Mouse (Mus musculus): ENCODE measurements around the gene Atad1. TPM values are rescaled to one million over a fixed set of nuclear protein-coding genes. Genes with fewer than 3 reads are reported as not detected.
A peak's percentile ranks its signal among the peaks of the same experiment; 100 is the strongest.

The Atad1 gene
- total and polyA plus RNA-seq, 3 experiments = 25.2 to 104 (median 82.1) TPM

GRCm38 (mm10) chr19:32762493-32762892 lies 22.9 kb upstream of the Atad1 start:
- H3K4me1 ChIP-seq (ENCODE audit: control insufficient read depth, insufficient read depth, low read length) = peaks cover 20% of the 10 kb centered on the region
- peaks cover 11% of the 10 kb centered on the region for H3K79me2 ChIP-seq (replicated peaks; ENCODE audit: control insufficient read depth, insufficient read depth, low read length)
- H3K36me3 ChIP-seq (ENCODE audit: control insufficient read depth, insufficient read depth, low read length) = peaks cover 45% of the 10 kb centered on the region
- H3K27ac ChIP-seq = no peak overlapping the region; the same call in 1 of the 2 replicates
- WGBS = 28% methylated on average over 4 of the region's 4 CpGs
- H3K4me3 ChIP-seq = no peak overlapping the region; the same call in 1 of the 2 replicates
- no peak for TF ChIP-seq EP300 (IDR thresholded peaks at IDR 0.05; ENCODE audit: insufficient read depth, low read depth, low read length)
- TF ChIP-seq CTCF (IDR thresholded peaks at IDR 0.05) = no peak
- TF ChIP-seq POLR2A (IDR thresholded peaks at IDR 0.05; ENCODE audit: insufficient read depth, low read depth, low read length) = no peak
- H3K27me3 ChIP-seq (ENCODE audit: control insufficient read depth, insufficient read depth, low read length) = no peaks in the 10 kb centered on the region
- H3K9ac ChIP-seq (ENCODE audit: low read depth, low read length) = no peak overlapping the region
- intact Hi-C loops (cut with DNase I) = loop anchor here (5.0 to 10.0 kb wide), 2 partner anchors 52 to 300 kb away; no protein-coding TSS in a partner anchor
- DNase-seq = no peak

- DNase-seq = no peak
- intact Hi-C loops (cut with DNase I) = loop anchor here (5.0 to 10.0 kb wide), 2 partner anchors 54 to 301 kb away; no protein-coding TSS in a partner anchor
- no peak overlapping the region; the same call in 1 of the 2 replicates for H3K27ac ChIP-seq
- H3K36me3 ChIP-seq (ENCODE audit: control insufficient read depth, insufficient read depth, low read length) = peaks cover 38% of the 10 kb centered on the region
- H3K79me2 ChIP-seq (replicated peaks; ENCODE audit: control insufficient read depth, insufficient read depth, low read length) = peaks cover 11% of the 10 kb centered on the region
- peaks cover 19% of the 10 kb centered on the region for H3K4me1 ChIP-seq (ENCODE audit: control insufficient read depth, insufficient read depth, low read length)
- H3K27me3 ChIP-seq (ENCODE audit: control insufficient read depth, insufficient read depth, low read length) = no peaks in the 10 kb centered on the region
- TF ChIP-seq POLR2A (IDR thresholded peaks at IDR 0.05; ENCODE audit: insufficient read depth, low read depth, low read length) (no peak), EP300 (IDR thresholded peaks at IDR 0.05; ENCODE audit: insufficient read depth, low read depth, low read length) (no peak), CTCF (IDR thresholded peaks at IDR 0.05) (no peak)
- 62% methylated on average over 4 of the region's 4 CpGs for WGBS
- H3K9ac ChIP-seq (ENCODE audit: low read depth, low read length) = no peak overlapping the region
- H3K4me3 ChIP-seq = peak overlapping the region; percentile 96
Measured at GRCm38 (mm10) chr19:32761162-32761561, 21.6 kb upstream of the Atad1 start.

GRCm38 (mm10) chr19:32760499-32760898 lies 20.9 kb upstream of the Atad1 start:
- Histone ChIP-seq H3K79me2 (replicated peaks; ENCODE audit: control insufficient read depth, insufficient read depth, low read length) (peaks cover 9% of the 10 kb centered on the region), H3K27me3 (ENCODE audit: control insufficient read depth, insufficient read depth, low read length) (no peaks in the 10 kb centered on the region), H3K9ac (ENCODE audit: low read depth, low read length) (peak overlapping the region; percentile 15; the same call in 1 of the 2 replicates), H3K27ac (peak overlapping the region; percentile 19), H3K4me3 (peak overlapping the region; percentile 96), H3K36me3 (ENCODE audit: control insufficient read depth, insufficient read depth, low read length) (peaks cover 34% of the 10 kb centered on the region), H3K4me1 (ENCODE audit: control insufficient read depth, insufficient read depth, low read length) (peaks cover 16% of the 10 kb centered on the region)
- 17% methylated on average over 6 of the region's 6 CpGs for WGBS
- peak in 1 of 2 experiments; percentile 11 for DNase-seq
- intact Hi-C loops (cut with DNase I) = loop anchor here (5.0 to 10.0 kb wide), 2 partner anchors 54 to 302 kb away; no protein-coding TSS in a partner anchor
- no peak for TF ChIP-seq POLR2A (IDR thresholded peaks at IDR 0.05; ENCODE audit: insufficient read depth, low read depth, low read length)

- intact Hi-C loops (cut with DNase I) = loop anchor here (5.0 to 10.0 kb wide), 4 partner anchors 55 to 323 kb away; partner anchors contain the start of gene Papss2
- TF ChIP-seq CTCF (IDR thresholded peaks at IDR 0.05) (no peak), EP300 (IDR thresholded peaks at IDR 0.05; ENCODE audit: insufficient read depth, low read depth, low read length) (no peak), POLR2A (IDR thresholded peaks at IDR 0.05; ENCODE audit: insufficient read depth, low read depth, low read length) (no peak)
- Histone ChIP-seq H3K9ac (ENCODE audit: low read depth, low read length) (peak overlapping the region; percentile 70), H3K27me3 (ENCODE audit: control insufficient read depth, insufficient read depth, low read length) (no peaks in the 10 kb centered on the region), H3K36me3 (ENCODE audit: control insufficient read depth, insufficient read depth, low read length) (peaks cover 28% of the 10 kb centered on the region), H3K4me3 (peak overlapping the region; percentile 96), H3K79me2 (replicated peaks; ENCODE audit: control insufficient read depth, insufficient read depth, low read length) (peaks cover 9% of the 10 kb centered on the region), H3K4me1 (ENCODE audit: control insufficient read depth, insufficient read depth, low read length) (peaks cover 11% of the 10 kb centered on the region), H3K27ac (peak overlapping the region; percentile 97)
- 3% methylated on average over 8 of the region's 8 CpGs for WGBS
- DNase-seq = no peak
Measured at GRCm38 (mm10) chr19:32759357-32760024, 19.9 kb upstream of the Atad1 start.

GRCm38 (mm10) chr19:32758793-32759161 lies 19.2 kb upstream of the Atad1 start:
- H3K27me3 ChIP-seq (ENCODE audit: control insufficient read depth, insufficient read depth, low read length) = no peaks in the 10 kb centered on the region
- H3K9ac ChIP-seq (ENCODE audit: low read depth, low read length) = peak overlapping the region; percentile 100
- no peak for DNase-seq
- intact Hi-C loops (cut with DNase I) = loop anchor here (5.0 kb wide), 2 partner anchors 161 to 324 kb away; partner anchors contain the start of gene Papss2
- peaks cover 10% of the 10 kb centered on the region for H3K4me1 ChIP-seq (ENCODE audit: control insufficient read depth, insufficient read depth, low read length)
- peaks cover 22% of the 10 kb centered on the region for H3K36me3 ChIP-seq (ENCODE audit: control insufficient read depth, insufficient read depth, low read length)
- TF ChIP-seq POLR2A (IDR thresholded peaks at IDR 0.05; ENCODE audit: insufficient read depth, low read depth, low read length) (no peak), CTCF (IDR thresholded peaks at IDR 0.05) (no peak), EP300 (IDR thresholded peaks at IDR 0.05; ENCODE audit: insufficient read depth, low read depth, low read length) (no peak)
- WGBS = under 1% methylated on average over 11 of the region's 11 CpGs
- H3K79me2 ChIP-seq (replicated peaks; ENCODE audit: control insufficient read depth, insufficient read depth, low read length) = peaks cover 7% of the 10 kb centered on the region
- H3K4me3 ChIP-seq = peak overlapping the region; percentile 96
- H3K27ac ChIP-seq = peak overlapping the region; percentile 97
